Mouse (Mus musculus) ES-E14 (cell line): ENCODE results near the gene Kif26b.

Source experiments
- HCFC1 ChIP-seq: IDR thresholded peaks from 2 replicates; pipeline ENCODE4 v1.6.1; 2012; ENCODE audit warnings: low read length, inconsistent platforms, borderline replicate concordance; ENCODE audit not compliant: insufficient read depth
- MAFK ChIP-seq: IDR thresholded peaks from 2 replicates; pipeline ENCODE4 v1.6.1; 2014; ENCODE audit warnings: mild to moderate bottlenecking, low read depth, low read length, inconsistent platforms; ENCODE audit not compliant: insufficient read depth

DNA sequence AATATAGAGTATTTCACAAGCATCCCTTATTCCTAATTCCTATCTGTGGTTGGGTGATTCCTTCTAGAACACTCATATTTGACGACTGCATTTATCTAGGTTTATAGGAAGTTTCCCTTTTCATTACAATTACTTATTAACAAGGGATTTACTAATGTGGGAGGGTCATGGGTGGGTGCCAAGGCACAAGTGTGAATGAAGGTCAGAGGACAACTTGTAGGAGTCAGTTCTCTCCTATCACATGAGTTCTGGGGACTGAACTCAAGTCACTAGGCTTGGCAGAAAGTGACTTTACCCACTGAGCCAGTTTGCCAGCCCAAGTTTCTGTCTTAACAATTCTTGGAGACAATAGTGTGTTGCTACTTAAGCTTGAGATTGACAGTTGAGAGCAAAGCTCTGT, 459.3 kb downstream of the Kif26b start:
- no peak for TF ChIP-seq HCFC1
- TF ChIP-seq MAFK: no peak
